Mouse (Mus musculus) stomach, postnatal 0 days (tissue): ENCODE data around the gene Ddx6.

Source experiments
- CTCF ChIP-seq: IDR thresholded peaks from 2 replicates; pipeline ENCODE4 v1.5.1; 2016; ENCODE audit warnings: antibody characterized with exemption, low read depth, mild to moderate bottlenecking, moderate library complexity
- EP300 ChIP-seq: optimal IDR thresholded peaks from 2 replicates; pipeline ENCODE3; 2016; ENCODE audit warnings: antibody characterized with exemption

DNA sequence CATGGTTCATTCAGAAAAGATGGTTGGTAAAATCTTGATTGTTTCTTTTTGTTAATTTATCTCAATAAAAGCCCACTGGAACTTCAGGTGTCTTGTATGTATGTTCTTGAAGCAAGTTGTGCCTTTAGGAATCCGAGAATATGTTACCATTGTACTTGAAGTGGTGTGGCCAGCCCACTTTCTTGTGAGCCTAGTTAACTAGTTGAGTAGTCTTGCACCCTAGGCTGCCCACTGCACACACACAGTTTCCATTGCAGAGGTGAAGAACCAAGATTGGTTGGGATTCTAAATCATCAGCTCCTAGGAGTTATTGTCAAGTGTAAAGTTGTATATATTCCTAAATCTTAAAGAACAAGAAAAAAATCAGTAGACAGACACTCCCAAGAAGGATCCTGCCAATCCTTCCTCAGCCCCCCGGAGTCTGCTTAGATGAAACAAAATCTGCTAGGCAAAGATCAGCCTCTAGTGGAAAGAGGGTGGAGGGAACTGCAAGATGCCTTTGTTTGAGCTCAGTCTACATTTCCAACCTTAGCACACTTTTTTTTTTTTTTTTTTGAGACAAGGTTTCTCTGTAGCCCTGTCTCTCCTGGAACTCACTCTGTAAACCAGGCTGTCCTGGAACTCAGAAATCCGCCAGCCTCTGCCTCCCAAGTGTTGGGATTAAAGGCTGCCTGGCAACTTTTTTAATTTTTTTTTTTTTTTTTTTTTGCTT is 36.1 kb downstream of the Ddx6 start:
- TF ChIP-seq EP300 (no peak), CTCF (no peak)
